ENCODE assay signal across 18 mouse cellular contexts in genomic region chr1:63998901-63999300, GRCm38 (mm10).
DNase-seq lines count a peak whose midpoint lies in the region; ATAC-seq and TF ChIP-seq lines count a peak whose summit lies in the region.
"Had no signal": no experiment of that assay in that cellular context is flagged by ENCODE, and none has a peak within 500 bp of the region (broad histone marks: within the 10 kb centered on the region; RNA-seq: fewer than 3 reads in every experiment).

No protein-coding gene starts in this region.

- no peaks in the 10 kb centered on the region for H3K9me3 ChIP-seq in heart, embryonic 11.5 days (replicated peaks; ENCODE audit: control insufficient read depth, low read length)
- H3K9me3 ChIP-seq in forebrain, embryonic 16.5 days (ENCODE audit: control insufficient read depth, low read length): no peaks in the 10 kb centered on the region
- H3K9me3 ChIP-seq: forebrain, embryonic 10.5 days; forebrain, embryonic 13.5 days; heart, embryonic 10.5 days; hindbrain, embryonic 15.5 days; intestine, embryonic 15.5 days; kidney, embryonic 15.5 days had no signal

- H3K36me3 ChIP-seq in heart, adult 2 months (ENCODE audit: control insufficient read depth, insufficient read depth, low read length): no peaks in the 10 kb centered on the region; the same call in 1 of the 2 replicates
- H3K36me3 ChIP-seq in heart, embryonic 11.5 days (ENCODE audit: control insufficient read depth, insufficient read depth, low read length): no peaks in the 10 kb centered on the region
- no peaks in the 10 kb centered on the region for H3K36me3 ChIP-seq in forebrain, embryonic 16.5 days (ENCODE audit: control insufficient read depth, insufficient read depth)
- H3K36me3 ChIP-seq: forebrain, embryonic 10.5 days; heart, embryonic 10.5 days; hindbrain, embryonic 15.5 days; intestine, embryonic 15.5 days; kidney, embryonic 15.5 days had no signal

- H3K27ac ChIP-seq in heart, adult 2 months: peak overlapping the region; percentile 28; the same call in 1 of the 2 replicates
- H3K27ac ChIP-seq in heart, embryonic 11.5 days (ENCODE audit: low read depth, low read length): no peak overlapping the region
- H3K27ac ChIP-seq in layer of hippocampus, adult 2 months: peak overlapping the region; percentile 46
- no peak overlapping the region for H3K27ac ChIP-seq in forebrain, embryonic 16.5 days (ENCODE audit: low read length)
- H3K27ac ChIP-seq: forebrain, embryonic 10.5 days; forebrain, embryonic 13.5 days; heart, embryonic 10.5 days; hindbrain, embryonic 15.5 days; intestine, embryonic 15.5 days; kidney, embryonic 15.5 days had no signal

- H3K4me2 ChIP-seq in heart, embryonic 11.5 days: no peak overlapping the region
- H3K4me2 ChIP-seq in forebrain, embryonic 16.5 days (ENCODE audit: low read length): no peak overlapping the region
- H3K4me2 ChIP-seq: forebrain, embryonic 13.5 days; hindbrain, embryonic 15.5 days; intestine, embryonic 15.5 days; kidney, embryonic 15.5 days had no signal

- no peaks in the 10 kb centered on the region for H3K27me3 ChIP-seq in heart, adult 2 months (ENCODE audit: control insufficient read depth, insufficient read depth, low read length)
- no peaks in the 10 kb centered on the region for H3K27me3 ChIP-seq in heart, embryonic 11.5 days (ENCODE audit: control insufficient read depth, insufficient read depth, low read length)
- no peaks in the 10 kb centered on the region for H3K27me3 ChIP-seq in forebrain, embryonic 16.5 days (replicated peaks; ENCODE audit: control insufficient read depth, insufficient read depth, low read length)
- H3K27me3 ChIP-seq: forebrain, embryonic 13.5 days; hindbrain, embryonic 15.5 days; intestine, embryonic 15.5 days; kidney, embryonic 15.5 days had no signal

- TF ChIP-seq CTCF in heart, adult 2 months (IDR thresholded peaks at IDR 0.05): no peak
- no peak for TF ChIP-seq CTCF in layer of hippocampus, adult 2 months (conservative IDR thresholded peaks at IDR 0.05)

- TF ChIP-seq EP300 in heart, adult 2 months (IDR thresholded peaks at IDR 0.05; ENCODE audit: insufficient read depth, low read depth, low read length): no peak

- H3K4me1 ChIP-seq in heart, adult 2 months (ENCODE audit: control insufficient read depth, insufficient read depth, low read length): peaks cover 8% of the 10 kb centered on the region
- H3K4me1 ChIP-seq in heart, embryonic 11.5 days (ENCODE audit: control insufficient read depth, insufficient read depth, low read length): peaks cover 14% of the 10 kb centered on the region
- H3K4me1 ChIP-seq in forebrain, embryonic 16.5 days (replicated peaks; ENCODE audit: control insufficient read depth, insufficient read depth, low read length): peaks cover 15% of the 10 kb centered on the region

- H3K9ac ChIP-seq in heart, adult 2 months (ENCODE audit: low read depth, low read length): no peak overlapping the region
- H3K9ac ChIP-seq in heart, embryonic 11.5 days (ENCODE audit: low read depth, low read length): no peak overlapping the region
- H3K9ac ChIP-seq in forebrain, embryonic 16.5 days (replicated peaks; ENCODE audit: low read depth, low read length): no peak overlapping the region
- H3K9ac ChIP-seq: forebrain, embryonic 13.5 days; forebrain, postnatal 0 days; hindbrain, embryonic 15.5 days; intestine, embryonic 15.5 days; kidney, embryonic 15.5 days had no signal

- ATAC-seq in heart, embryonic 11.5 days (replicated peaks; ENCODE audit: insufficient number of reproducible peaks, low FRiP score, low TSS enrichment): no peak
- no peak for ATAC-seq in forebrain, embryonic 16.5 days
- ATAC-seq: activated CD4-positive, CD25-positive, alpha-beta regulatory T cell, adult 4 months; CD4-positive, CD25-positive, alpha-beta regulatory T cell, adult 4 months; forebrain, embryonic 13.5 days; intestine, embryonic 15.5 days had no signal

- no peaks in the 10 kb centered on the region for H3K79me2 ChIP-seq in heart, adult 2 months (replicated peaks; ENCODE audit: control insufficient read depth, insufficient read depth, low read length)

- DNase-seq in adrenal gland, postnatal 36 days: peak; percentile 28 to 36
- DNase-seq in adrenal gland, postnatal 4 days (ENCODE audit: low spot score in 2 of 2): no peak
- no peak for DNase-seq in heart, adult 2 months
- no peak for DNase-seq in layer of hippocampus, adult 2 months (ENCODE audit: low spot score in 2 of 2)
- no peak for DNase-seq in layer of hippocampus, postnatal 36 days
- DNase-seq: kidney, adult 11 months; kidney, adult 8-10 months had no signal

- H3K4me3 ChIP-seq in heart, adult 2 months: no peak overlapping the region
- H3K4me3 ChIP-seq in heart, embryonic 11.5 days (ENCODE audit: low read depth, low read length): no peak overlapping the region
- no peak overlapping the region for H3K4me3 ChIP-seq in layer of hippocampus, adult 2 months
- no peak overlapping the region for H3K4me3 ChIP-seq in forebrain, embryonic 16.5 days (replicated peaks; ENCODE audit: low read length)
- H3K4me3 ChIP-seq: forebrain, embryonic 10.5 days; forebrain, embryonic 13.5 days; heart, embryonic 10.5 days; hindbrain, embryonic 15.5 days; intestine, embryonic 15.5 days; kidney, embryonic 15.5 days had no signal

- TF ChIP-seq POLR2A in heart, adult 2 months (IDR thresholded peaks at IDR 0.05; ENCODE audit: insufficient read depth, low read depth, low read length): no peak

- 74% methylated on average over 4 of the region's 4 CpGs for WGBS in heart, adult 2 months
- WGBS in heart, embryonic 11.5 days (ENCODE audit: insufficient replicate concordance): 75% methylated on average over 4 of the region's 4 CpGs
- WGBS in forebrain, embryonic 16.5 days: 82% methylated on average over 4 of the region's 4 CpGs

- intact Hi-C loops in heart, adult 2 months (cut with DNase I): loop anchor here (2.0 kb wide), 1 partner anchor 14 kb away; no protein-coding TSS in a partner anchor

Comparison
In these comparisons a context has a peak if more than half of its experiments do, and no peak if none do; other contexts are left out.
1. DNase-seq: peak in adrenal gland, postnatal 36 days (2 of 2); none in adrenal gland, postnatal 4 days (0 of 2), heart, adult 2 months (0 of 2), layer of hippocampus, adult 2 months (0 of 2) and layer of hippocampus, postnatal 36 days (0 of 2).
2. H3K27ac ChIP-seq: peak in heart, adult 2 months (single experiment) and layer of hippocampus, adult 2 months (single experiment); none in heart, embryonic 11.5 days (single experiment) and forebrain, embryonic 16.5 days (single experiment).